Mouse (Mus musculus): Measurements from ENCODE around the gene Mnx1. TPM values are rescaled to one million over a fixed set of nuclear protein-coding genes. Genes with fewer than 3 reads are reported as not detected.
A peak's percentile ranks its signal among the peaks of the same experiment; 100 is the strongest.
"Not testable (repeated sequence)": the region's sequence is repeated elsewhere in the genome, so short reads cannot be mapped to it uniquely, and the experiment has no call there.

The Mnx1 gene
- polyA plus RNA-seq, 1 experiment, result not detected

GRCm38 (mm10) chr5:29470271-29470670, 8.0 kb downstream of the Mnx1 start:
- Histone ChIP-seq H3K36me3 (replicated peaks; ENCODE audit: low read length) (no peaks in the 10 kb centered on the region), H3K9me3 (no peaks in the 10 kb centered on the region), H3K27me3 (replicated peaks) (peaks cover 95% of the 10 kb centered on the region), H3K4me1 (peaks cover 36% of the 10 kb centered on the region), H3K4me3 (replicated peaks) (no peak overlapping the region)
- TF ChIP-seq FLI1 (IDR thresholded peaks at IDR 0.05; ENCODE audit: low read length) (no peak), GATA1 (IDR thresholded peaks at IDR 0.05; ENCODE audit: borderline replicate concordance, low read length) (no peak)

- Histone ChIP-seq H3K4me3 (replicated peaks) (no peak overlapping the region), H3K4me1 (peaks cover 28% of the 10 kb centered on the region), H3K27me3 (replicated peaks) (peaks cover 89% of the 10 kb centered on the region), H3K9me3 (no peaks in the 10 kb centered on the region), H3K36me3 (replicated peaks; ENCODE audit: low read length) (no peaks in the 10 kb centered on the region)
- TF ChIP-seq GATA1 (IDR thresholded peaks at IDR 0.05; ENCODE audit: borderline replicate concordance, low read length), result no peak
- no peak for TF ChIP-seq FLI1 (IDR thresholded peaks at IDR 0.05; ENCODE audit: low read length)
These were observed 8.8 kb downstream of the Mnx1 start for GRCm38 (mm10) chr5:29469501-29469900.

DNA sequence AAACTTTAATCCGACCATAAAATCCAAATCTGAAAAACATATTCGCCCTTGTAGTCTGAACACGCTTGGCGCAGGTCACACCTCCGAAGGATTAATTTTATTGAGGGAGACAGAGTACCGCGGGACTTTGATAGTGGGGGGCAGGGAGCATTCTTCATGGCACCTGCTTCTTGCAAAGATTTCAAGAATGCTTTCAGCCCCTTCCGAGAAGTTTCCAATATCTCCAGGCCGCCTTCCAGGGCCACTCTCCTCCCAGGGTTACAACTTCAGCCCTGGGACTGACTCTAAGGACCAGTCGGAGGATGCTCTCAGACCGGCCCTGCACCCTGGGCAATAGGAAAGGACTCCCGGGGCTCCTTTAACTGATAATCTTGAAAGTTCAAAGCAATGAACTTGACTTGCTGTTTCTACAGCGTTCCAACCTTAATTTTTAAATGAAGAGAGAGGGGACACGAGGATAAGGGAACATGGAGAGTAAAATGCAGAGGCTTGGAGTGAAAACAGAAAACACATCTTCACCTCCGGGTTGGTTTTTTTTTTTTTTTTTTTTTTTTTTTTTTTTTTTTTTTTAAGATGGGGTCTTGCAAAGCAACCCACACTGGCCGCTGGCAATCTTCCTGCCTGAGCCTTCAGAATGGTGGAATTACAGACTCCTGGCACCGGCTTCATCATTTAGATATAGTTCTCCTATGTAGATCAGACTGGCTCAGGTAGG, 9.8 kb downstream of the Mnx1 start:
- peaks cover 19% of the 10 kb centered on the region for H3K4me1 ChIP-seq
- peaks cover 87% of the 10 kb centered on the region for H3K27me3 ChIP-seq (replicated peaks)

DNA sequence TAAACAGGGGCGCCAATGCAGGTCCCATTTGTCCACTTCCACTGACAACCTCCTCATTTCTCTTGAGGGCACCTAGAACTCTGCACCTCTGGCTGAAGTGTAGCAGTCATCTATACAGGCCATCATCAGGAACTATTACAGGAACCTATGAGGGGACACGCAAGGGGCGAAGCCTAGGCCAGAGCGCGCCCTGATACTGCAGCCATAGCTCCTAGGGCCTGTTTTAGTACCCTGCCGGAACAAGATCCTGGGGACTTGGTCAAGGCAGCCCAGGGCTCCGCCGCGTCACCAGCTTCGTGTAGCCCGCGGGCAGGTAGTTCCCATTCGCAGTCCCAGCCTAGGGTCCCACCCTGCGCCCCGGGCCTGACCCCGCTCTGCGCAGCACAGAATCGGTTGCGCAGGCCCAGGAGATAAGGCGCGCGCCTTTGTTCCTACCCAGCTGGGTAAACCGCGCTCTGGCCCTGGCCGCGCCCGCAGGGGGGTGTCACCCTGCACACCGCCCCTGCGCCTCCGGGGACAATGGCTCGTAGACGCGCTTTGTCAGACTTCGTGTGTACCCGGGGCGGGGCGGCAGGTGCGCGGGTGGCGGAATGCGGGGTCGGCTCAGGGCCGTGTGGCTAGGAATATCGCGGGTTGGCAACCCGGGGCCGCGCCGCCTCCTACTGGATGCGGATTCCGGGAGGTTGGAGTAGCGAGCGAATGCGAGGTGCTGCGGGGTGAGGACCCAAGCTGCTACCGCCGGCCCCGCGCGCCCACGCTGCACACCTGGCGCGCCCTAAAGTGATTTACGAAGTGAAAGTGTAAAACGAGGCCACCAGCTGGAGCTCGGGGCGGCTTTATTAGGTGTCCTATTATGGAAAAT, 10.6 kb downstream of the Mnx1 start:
- Histone ChIP-seq H3K4me3 (replicated peaks) (peak overlapping the region; percentile 92), H3K4me1 (peaks cover 19% of the 10 kb centered on the region), H3K9me3 (no peaks in the 10 kb centered on the region), H3K27me3 (replicated peaks) (peaks cover 86% of the 10 kb centered on the region), H3K36me3 (replicated peaks; ENCODE audit: low read length) (no peaks in the 10 kb centered on the region)
- TF ChIP-seq FLI1 (IDR thresholded peaks at IDR 0.05; ENCODE audit: low read length) (no peak), GATA1 (IDR thresholded peaks at IDR 0.05; ENCODE audit: borderline replicate concordance, low read length) (no peak)

More for the DNA sequence above, 9.8 kb downstream of the Mnx1 start:
- H3K4me3 ChIP-seq (replicated peaks), result peak overlapping the region; percentile 92
- H3K36me3 ChIP-seq (replicated peaks; ENCODE audit: low read length), result no peaks in the 10 kb centered on the region
- TF ChIP-seq GATA1 (IDR thresholded peaks at IDR 0.05; ENCODE audit: borderline replicate concordance, low read length), result no peak
- TF ChIP-seq FLI1 (IDR thresholded peaks at IDR 0.05; ENCODE audit: low read length), result no peak
- H3K9me3 ChIP-seq, result no peaks in the 10 kb centered on the region

DNA sequence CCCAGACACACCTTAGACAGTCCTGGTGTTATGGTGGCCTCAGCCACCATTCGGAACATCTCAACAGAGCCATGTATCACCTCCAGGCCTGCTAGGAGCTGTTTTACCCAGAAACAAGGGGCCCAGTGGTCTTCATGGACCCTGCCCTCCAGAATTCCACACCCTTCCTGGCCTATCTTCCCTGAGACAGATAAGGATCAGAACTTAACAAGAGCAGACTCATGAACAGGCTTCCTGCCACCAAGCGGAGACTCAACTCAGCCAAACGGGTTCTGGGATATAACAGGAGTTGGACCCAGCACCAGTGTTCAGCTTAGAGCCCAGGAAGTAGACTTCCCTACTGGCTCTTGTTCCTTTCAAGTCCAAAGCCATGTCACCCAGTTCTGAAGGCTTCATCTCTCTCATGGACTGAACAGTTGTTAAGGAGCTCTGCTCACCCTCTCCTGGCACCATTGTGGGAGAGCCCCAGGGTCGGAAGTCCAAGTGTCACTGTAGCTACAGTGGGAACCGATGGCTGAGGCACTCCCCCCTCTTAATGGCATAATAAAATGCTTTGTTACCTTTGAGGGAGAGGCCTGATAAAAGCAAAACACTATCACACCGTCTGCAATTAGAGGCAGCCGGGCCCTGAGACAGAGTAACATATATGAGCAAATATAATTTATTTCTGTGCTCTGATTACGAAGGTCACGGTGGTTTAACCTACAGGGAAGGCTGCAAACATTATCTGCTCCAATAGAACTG, 15.2 kb downstream of the Mnx1 start:
- no peak for TF ChIP-seq FLI1 (IDR thresholded peaks at IDR 0.05; ENCODE audit: low read length)
- no peak for TF ChIP-seq GATA1 (IDR thresholded peaks at IDR 0.05; ENCODE audit: borderline replicate concordance, low read length)
- peaks cover 16% of the 10 kb centered on the region for H3K36me3 ChIP-seq (replicated peaks; ENCODE audit: low read length)
- peaks cover 8% of the 10 kb centered on the region for H3K4me1 ChIP-seq
- peaks cover 48% of the 10 kb centered on the region for H3K27me3 ChIP-seq (replicated peaks)
- no peak overlapping the region for H3K4me3 ChIP-seq (replicated peaks)
- no peaks in the 10 kb centered on the region for H3K9me3 ChIP-seq

DNA sequence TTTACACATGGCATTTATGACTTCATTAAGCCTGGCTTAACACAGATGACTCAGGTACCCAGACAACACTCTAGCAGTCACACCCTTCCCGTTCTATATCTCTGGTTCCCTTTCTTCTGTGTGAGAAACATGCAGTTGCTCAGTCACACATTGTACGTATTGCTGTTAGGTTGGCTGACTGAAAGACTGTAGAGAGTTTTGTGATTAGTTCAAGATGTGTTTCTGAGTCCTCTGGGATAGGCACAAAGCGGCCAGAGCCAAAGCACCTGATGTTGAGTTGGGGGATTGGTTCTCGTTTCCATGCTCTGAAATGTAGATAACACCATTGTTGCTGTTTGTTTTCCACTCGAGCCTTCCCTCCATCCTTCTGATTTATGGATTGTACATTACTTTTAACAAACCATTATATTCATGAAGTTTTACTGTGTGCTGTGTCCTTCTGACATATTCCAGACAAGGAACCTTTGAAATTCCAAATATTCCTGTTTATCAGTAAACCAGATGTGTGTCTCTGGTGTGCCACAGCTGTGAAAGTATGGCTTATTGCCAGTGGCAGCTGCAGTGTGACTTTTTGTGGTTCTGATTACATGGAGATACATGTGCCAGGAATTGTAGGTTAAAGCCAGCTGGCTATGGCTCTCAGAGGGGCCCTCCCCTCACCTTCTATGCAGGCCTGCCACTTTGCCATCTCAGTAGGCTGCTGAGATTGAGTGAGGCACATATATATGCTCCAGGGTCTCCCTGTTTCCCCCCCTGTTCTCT, 21.2 kb downstream of the Mnx1 start:
- peaks cover 3% of the 10 kb centered on the region for H3K27me3 ChIP-seq (replicated peaks)
- TF ChIP-seq FLI1 (IDR thresholded peaks at IDR 0.05; ENCODE audit: low read length) (no peak), GATA1 (IDR thresholded peaks at IDR 0.05; ENCODE audit: borderline replicate concordance, low read length) (no peak)
- H3K4me1 ChIP-seq, result no peaks in the 10 kb centered on the region
- no peak overlapping the region for H3K4me3 ChIP-seq (replicated peaks)
- H3K36me3 ChIP-seq (replicated peaks; ENCODE audit: low read length), result peaks cover 68% of the 10 kb centered on the region
- no peaks in the 10 kb centered on the region for H3K9me3 ChIP-seq

GRCm38 (mm10) chr5:29452352-29452751, 25.9 kb downstream of the Mnx1 start:
- Histone ChIP-seq H3K27me3 (replicated peaks) (no peaks in the 10 kb centered on the region), H3K9me3 (no peaks in the 10 kb centered on the region), H3K36me3 (replicated peaks; ENCODE audit: low read length) (peaks cover 89% of the 10 kb centered on the region), H3K4me3 (replicated peaks) (no peak overlapping the region), H3K4me1 (no peaks in the 10 kb centered on the region)
- TF ChIP-seq FLI1 (IDR thresholded peaks at IDR 0.05; ENCODE audit: low read length) (no peak), GATA1 (IDR thresholded peaks at IDR 0.05; ENCODE audit: borderline replicate concordance, low read length) (no peak)

GRCm38 (mm10) chr5:29445275-29445674, 33.0 kb downstream of the Mnx1 start:
- TF ChIP-seq GATA1 (IDR thresholded peaks at IDR 0.05; ENCODE audit: borderline replicate concordance, low read length) (no peak), FLI1 (IDR thresholded peaks at IDR 0.05; ENCODE audit: low read length) (no peak)
- Histone ChIP-seq H3K4me3 (replicated peaks) (no peak overlapping the region), H3K27me3 (replicated peaks) (no peaks in the 10 kb centered on the region), H3K36me3 (replicated peaks; ENCODE audit: low read length) (peaks cover 95% of the 10 kb centered on the region), H3K4me1 (no peaks in the 10 kb centered on the region), H3K9me3 (no peaks in the 10 kb centered on the region)

GRCm38 (mm10) chr5:29436728-29437127, 41.5 kb downstream of the Mnx1 start:
- H3K27me3 ChIP-seq (replicated peaks); H3K9me3 ChIP-seq: not testable (repeated sequence)
- peaks cover 57% of the 10 kb centered on the region for H3K36me3 ChIP-seq (replicated peaks; ENCODE audit: low read length)
- H3K4me3 ChIP-seq (replicated peaks), result peak overlapping the region; percentile 14
- peaks cover 43% of the 10 kb centered on the region for H3K4me1 ChIP-seq
